Mouse (Mus musculus) intestine, postnatal 0 days (tissue): Measurements from ENCODE around the gene Galnt13. TPM values are rescaled to one million over a fixed set of nuclear protein-coding genes. Genes with fewer than 3 reads are reported as not detected.
"Not testable (repeated sequence)": the region's sequence is repeated elsewhere in the genome, so short reads cannot be mapped to it uniquely, and the experiment has no call there.

Source experiments
- ATAC-seq: fragments of 200-750 bp; cut with Nextera tagmentation; 2 replicates; pipeline ENCODE4 v1.8.0; 2017; ENCODE audit warnings: mild to moderate bottlenecking, moderate TSS enrichment, moderate library complexity
- H3K27ac ChIP-seq: fragments of 300-500 bp; sonication (generic); 2 replicates; pipeline ENCODE4 v1.5.1; 2014; ENCODE audit warnings: mild to moderate bottlenecking, low read depth, low read length, moderate library complexity
- H3K27me3 ChIP-seq: fragments of 300-500 bp; sonication (generic); replicated peaks from 2 replicates; pipeline ENCODE4 v1.6.1; 2014; ENCODE audit warnings: low read length, mixed read lengths; ENCODE audit not compliant: control insufficient read depth, insufficient read depth
- H3K36me3 ChIP-seq: fragments of 300-500 bp; sonication (generic); 2 replicates; pipeline ENCODE4 v1.6.1; 2014; ENCODE audit warnings: mild to moderate bottlenecking, moderate library complexity; ENCODE audit not compliant: control insufficient read depth, insufficient read depth
- H3K4me1 ChIP-seq: fragments of 300-500 bp; sonication (generic); replicated peaks from 2 replicates; pipeline ENCODE4 v1.6.1; 2014; ENCODE audit warnings: antibody characterized with exemption, low read length, mixed read lengths; ENCODE audit not compliant: control insufficient read depth, insufficient read depth
- H3K4me2 ChIP-seq: fragments of 300-500 bp; sonication (generic); replicated peaks from 2 replicates; pipeline ENCODE4 v1.6.1; 2014; ENCODE audit warnings: low read depth, mild to moderate bottlenecking, moderate library complexity
- H3K4me3 ChIP-seq: fragments of 300-500 bp; sonication (generic); 2 replicates; pipeline ENCODE4 v1.5.1; 2014; ENCODE audit warnings: low read depth, low read length
- H3K9ac ChIP-seq: fragments of 300-500 bp; sonication (generic); 2 replicates; pipeline ENCODE4 v1.6.1; 2014; ENCODE audit warnings: mild to moderate bottlenecking, low read depth, low read length
- H3K9me3 ChIP-seq: fragments of 300-500 bp; sonication (generic); 2 replicates; pipeline ENCODE4 v1.6.1; 2016; ENCODE audit warnings: mixed run types; ENCODE audit not compliant: control insufficient read depth
- CTCF ChIP-seq: sonication (generic); IDR thresholded peaks from 2 replicates; pipeline ENCODE4 v1.5.1; 2016; ENCODE audit warnings: low read depth, mild to moderate bottlenecking, control low read depth, antibody characterized with exemption, moderate library complexity
- WGBS: fragments of 180-500 bp; shearing (Covaris S2); extraction: QIAGEN DNeasy Blood & Tissue Kit; methylation state at CpG from one replicate; pipeline ENCODE4 v1.1.7; 2014; 5-methylcytosine and 5-hydroxymethylcytosine counted together
- polyA plus RNA-seq: library from polyadenylated mRNA; unstranded; fragments of >200 nt; fragmentation: Nextera tagmentation; extraction: Ambion mirVana; gene quantifications from 2 replicates; pipeline ENCODE4 v1.2.1, GENCODE M21; 2015

Galnt13 gene
- polyA plus RNA-seq, 1 experiment from 2014 or later: 0.23 TPM

DNA sequence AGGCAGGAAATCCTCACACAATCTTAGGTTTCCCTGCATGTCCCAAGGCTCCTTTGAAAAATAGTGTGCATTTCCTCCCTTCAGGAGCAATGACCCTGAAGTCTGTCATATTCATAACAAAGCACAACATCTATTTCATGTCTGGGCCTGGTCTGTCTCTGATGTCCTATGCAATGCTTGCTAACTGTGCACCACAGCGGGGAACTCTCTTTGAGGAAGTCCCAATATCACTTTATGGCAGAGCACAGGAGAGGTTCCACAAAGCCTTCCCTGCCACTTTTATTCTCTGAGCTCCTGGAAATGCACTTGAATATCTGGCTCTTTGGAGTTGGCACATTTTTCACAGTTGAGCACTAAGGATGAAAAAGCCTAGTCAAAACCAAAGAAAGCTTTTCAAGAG, 547.7 kb downstream of the Galnt13 start:
- 92% methylated on average over 1 of the region's 1 CpGs for WGBS
- H3K4me3 ChIP-seq: no peak overlapping the region
- TF ChIP-seq CTCF: no peak
- H3K27me3 ChIP-seq: no peaks in the 10 kb centered on the region
- H3K4me1 ChIP-seq: no peaks in the 10 kb centered on the region
- H3K27ac ChIP-seq: no peak overlapping the region
- H3K9me3 ChIP-seq: no peaks in the 10 kb centered on the region
- no peak overlapping the region for H3K9ac ChIP-seq
- no peak overlapping the region for H3K4me2 ChIP-seq
- no peaks in the 10 kb centered on the region for H3K36me3 ChIP-seq
- ATAC-seq: no peak

DNA sequence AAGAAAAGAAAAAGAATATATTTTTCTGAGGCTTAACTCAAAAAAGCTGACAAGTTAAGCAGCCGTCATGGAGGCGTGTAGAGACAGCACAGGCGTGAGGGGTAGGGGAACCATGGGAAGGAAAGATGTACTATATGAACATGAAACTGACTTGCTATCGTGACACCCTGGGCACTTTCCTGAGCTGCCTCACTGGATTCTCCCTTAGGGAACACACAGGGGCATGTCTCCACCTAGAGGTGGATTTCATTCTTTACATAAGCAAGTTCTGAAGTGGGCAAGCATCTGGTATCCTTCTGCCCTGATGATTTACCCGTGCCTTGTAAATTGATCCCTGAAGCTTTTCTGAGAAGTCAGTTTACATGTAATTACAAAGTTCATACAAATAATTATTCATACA, 586.4 kb downstream of the Galnt13 start:
- not testable (repeated sequence) for H3K9me3 ChIP-seq, H3K4me1 ChIP-seq, H3K9ac ChIP-seq, H3K4me3 ChIP-seq, H3K4me2 ChIP-seq, H3K27me3 ChIP-seq, H3K27ac ChIP-seq, ATAC-seq, H3K36me3 ChIP-seq
- no CpG with 5 or more reads among the region's 5 CpGs for WGBS

DNA sequence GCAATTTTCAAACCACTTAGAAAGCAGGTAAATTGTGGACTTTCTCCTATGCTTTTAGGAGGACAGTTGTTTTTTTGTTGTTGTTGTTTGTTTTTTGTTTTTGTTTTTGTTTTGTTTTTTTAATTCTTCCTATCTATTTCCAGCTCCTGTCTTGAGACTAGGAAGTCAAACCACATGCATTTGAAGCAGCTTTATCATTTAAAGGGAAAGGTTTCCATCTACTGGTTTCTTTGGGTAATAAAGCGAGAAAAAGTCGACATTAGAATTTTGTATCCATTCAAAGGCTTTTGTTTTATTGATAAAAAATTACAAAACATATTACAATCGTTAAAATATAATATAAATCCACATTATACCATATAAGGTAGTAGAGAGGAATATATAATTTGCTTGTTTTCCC, 598.5 kb downstream of the Galnt13 start:
- H3K4me1 ChIP-seq: no peaks in the 10 kb centered on the region
- 51% methylated on average over 3 of the region's 3 CpGs for WGBS
- no peak overlapping the region for H3K9ac ChIP-seq
- H3K9me3 ChIP-seq: no peaks in the 10 kb centered on the region
- H3K27ac ChIP-seq: no peak overlapping the region
- no peak for ATAC-seq
- no peak overlapping the region for H3K4me2 ChIP-seq
- no peak overlapping the region for H3K4me3 ChIP-seq
- no peak for TF ChIP-seq CTCF
- H3K36me3 ChIP-seq: no peaks in the 10 kb centered on the region
- no peaks in the 10 kb centered on the region for H3K27me3 ChIP-seq

DNA sequence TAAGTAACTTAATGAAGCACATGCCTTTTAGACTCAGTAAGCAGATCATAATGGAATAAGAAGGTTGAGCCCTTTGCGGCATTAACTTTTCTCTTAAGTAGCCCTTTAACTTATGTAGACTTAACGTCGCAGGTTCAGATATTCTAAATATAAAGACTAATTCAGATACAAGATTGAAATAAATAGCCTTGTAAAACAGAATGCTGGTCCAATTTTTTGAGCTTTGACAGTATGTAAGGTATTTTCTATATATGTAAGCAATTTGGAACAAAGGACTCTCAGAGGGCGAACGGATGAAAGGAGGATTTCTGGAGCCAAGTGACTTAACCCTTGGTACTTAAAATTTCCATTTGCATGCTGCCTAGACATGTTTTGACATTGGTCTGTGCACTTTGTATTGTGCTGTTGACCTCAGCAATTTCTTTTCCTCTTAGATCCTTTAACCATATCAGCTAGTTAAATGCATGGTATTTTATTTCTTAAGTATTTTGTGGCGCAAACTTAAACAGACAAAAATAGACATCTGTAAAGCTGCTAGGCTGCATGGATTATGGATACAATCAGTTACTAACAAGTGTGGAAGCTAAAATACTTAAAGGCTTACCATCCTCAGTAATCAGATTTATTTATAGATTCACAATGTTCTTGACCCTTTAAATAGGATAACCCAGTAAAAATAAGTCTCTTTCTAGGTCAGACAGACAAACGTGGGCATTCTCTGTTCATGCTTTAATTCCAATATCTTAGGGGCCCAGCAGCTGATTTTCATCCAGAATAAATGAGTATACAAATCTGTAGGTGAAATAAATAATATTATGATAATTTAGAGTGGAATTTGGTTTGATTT, 629.6 kb downstream of the Galnt13 start:
- Histone ChIP-seq H3K4me2 (no peak overlapping the region), H3K27me3 (no peaks in the 10 kb centered on the region), H3K9me3 (no peaks in the 10 kb centered on the region), H3K36me3 (no peaks in the 10 kb centered on the region), H3K9ac (no peak overlapping the region), H3K4me3 (no peak overlapping the region), H3K4me1 (no peaks in the 10 kb centered on the region), H3K27ac (no peak overlapping the region)
- TF ChIP-seq CTCF: no peak
- no peak for ATAC-seq
- 83% methylated on average over 7 of the region's 7 CpGs for WGBS

DNA sequence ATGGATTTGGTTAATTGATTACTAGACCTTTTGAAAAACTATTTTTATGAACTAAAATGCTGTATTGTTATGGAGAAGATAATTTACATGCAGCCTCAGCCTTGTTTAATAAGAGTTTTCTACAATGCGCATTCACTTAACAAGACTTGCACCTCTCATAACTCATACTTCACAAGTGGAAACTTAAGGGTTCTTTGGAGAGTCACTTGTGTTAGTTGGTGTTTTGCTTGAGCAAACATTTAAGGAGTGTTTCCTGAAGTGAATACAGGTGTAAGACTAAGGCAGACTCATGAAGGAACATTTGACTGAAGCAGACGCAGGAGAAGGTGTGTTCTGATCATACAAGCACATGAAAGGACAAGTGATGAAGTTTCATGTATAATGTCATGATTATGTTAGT, 649.5 kb downstream of the Galnt13 start:
- no peaks in the 10 kb centered on the region for H3K9me3 ChIP-seq
- H3K4me2 ChIP-seq: no peak overlapping the region
- H3K4me3 ChIP-seq: no peak overlapping the region
- no peaks in the 10 kb centered on the region for H3K27me3 ChIP-seq
- H3K27ac ChIP-seq: no peak overlapping the region
- no peak for ATAC-seq
- H3K36me3 ChIP-seq: no peaks in the 10 kb centered on the region
- no peak overlapping the region for H3K9ac ChIP-seq
- no peaks in the 10 kb centered on the region for H3K4me1 ChIP-seq
- TF ChIP-seq CTCF: no peak
- 93% methylated on average over 2 of the region's 2 CpGs for WGBS

- 95% methylated on average over 1 of the region's 1 CpGs for WGBS
- no peak for TF ChIP-seq CTCF
- H3K4me1 ChIP-seq: no peaks in the 10 kb centered on the region
- no peaks in the 10 kb centered on the region for H3K36me3 ChIP-seq
- H3K4me3 ChIP-seq: no peak overlapping the region
- H3K27ac ChIP-seq: no peak overlapping the region
- H3K27me3 ChIP-seq: no peaks in the 10 kb centered on the region
- H3K9me3 ChIP-seq: no peaks in the 10 kb centered on the region
- H3K9ac ChIP-seq: no peak overlapping the region
- no peak for ATAC-seq
- no peak overlapping the region for H3K4me2 ChIP-seq
Measured at GRCm38 (mm10) chr2:55088034-55088433, 651.9 kb downstream of the Galnt13 start.
